Mouse (Mus musculus) neutrophil, adult 5-6 weeks (primary cell): Measurements from ENCODE around the gene Pkn2. TPM values are rescaled to one million over a fixed set of nuclear protein-coding genes. Genes with fewer than 3 reads are reported as not detected.

Experiments used
- ATAC-seq: fragments of 151-379, 151-347 bp; 2 replicates; pipeline ENCODE4 v1.8.0; 2017; ENCODE audit warnings: mild to moderate bottlenecking, moderate TSS enrichment; ENCODE audit not compliant: insufficient number of reproducible peaks, poor library complexity, low FRiP score, severe bottlenecking; ENCODE audit errors: extremely low read depth
- total RNA-seq: library from RNA; stranded (forward); fragments of 200-1000 nt; gene quantifications from 2 replicates; pipeline ENCODE4 v1.2.3, GENCODE M21; 2017

The Pkn2 gene
- total RNA-seq, 1 experiment from 2014 or later: 114 TPM

DNA sequence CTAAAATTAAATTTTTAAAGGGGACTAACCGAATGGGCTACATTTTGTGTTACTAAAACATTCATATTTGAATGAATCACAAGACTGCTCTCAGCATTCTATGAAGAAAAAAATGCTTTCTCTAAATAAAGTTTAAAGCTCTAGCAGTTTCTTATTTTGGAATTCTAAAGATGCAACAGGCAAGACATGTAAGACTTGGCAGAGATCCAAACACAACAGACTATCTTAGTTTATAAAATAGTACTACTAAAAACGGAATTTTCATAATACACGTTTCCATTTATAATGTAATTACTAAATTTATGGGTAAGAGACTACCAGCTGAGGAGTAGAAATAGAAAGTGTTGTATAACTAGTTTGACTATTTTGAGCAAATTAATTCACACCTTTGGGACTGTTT, 30.2 kb downstream of the Pkn2 start:
- no peak for ATAC-seq

DNA sequence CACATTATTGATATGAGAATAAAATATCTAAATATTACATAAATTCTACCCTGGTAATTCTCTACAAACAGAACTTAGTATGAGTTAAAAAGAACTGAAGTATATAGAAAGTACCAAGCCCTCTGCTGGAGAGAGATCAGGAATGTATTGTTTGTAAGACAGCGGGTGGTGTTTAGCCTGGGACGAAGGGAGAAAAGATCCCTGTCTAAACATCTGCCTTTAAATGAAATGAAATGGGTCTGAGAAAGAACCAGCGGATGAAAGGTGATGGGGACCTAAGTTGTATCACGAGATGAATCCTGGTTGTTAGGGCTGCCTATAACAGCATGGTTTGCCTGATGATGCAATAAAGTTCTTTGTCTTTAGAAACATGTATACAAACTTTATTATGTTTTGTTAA, 41.8 kb downstream of the Pkn2 start:
- no peak for ATAC-seq

GRCm38 (mm10) chr3:142834761-142835160, 47.0 kb downstream of the Pkn2 start:
- ATAC-seq: no peak

DNA sequence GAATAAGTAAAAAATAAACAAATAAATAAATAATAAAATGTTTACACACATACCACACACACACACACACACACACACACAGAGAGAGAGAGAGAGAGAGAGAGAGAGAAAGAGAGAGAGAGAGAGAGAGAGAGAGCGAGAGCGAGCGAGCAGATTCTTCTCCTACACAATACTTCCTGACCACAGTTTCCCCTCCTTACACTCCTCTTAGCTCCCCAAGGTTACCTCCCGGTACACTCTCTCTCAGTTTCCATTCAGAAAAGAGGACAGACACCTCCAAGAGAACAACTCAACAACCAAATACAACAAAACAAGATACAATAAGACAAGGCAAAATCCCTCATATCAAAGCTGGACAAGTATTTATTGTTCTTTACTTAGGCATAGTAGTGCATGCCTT, 47.8 kb downstream of the Pkn2 start:
- ATAC-seq: no peak

GRCm38 (mm10) chr3:142832910-142833309, 48.9 kb downstream of the Pkn2 start:
- ATAC-seq: no peak

- ATAC-seq: no peak
These were observed 55.2 kb downstream of the Pkn2 start for GRCm38 (mm10) chr3:142826449-142827146.

DNA sequence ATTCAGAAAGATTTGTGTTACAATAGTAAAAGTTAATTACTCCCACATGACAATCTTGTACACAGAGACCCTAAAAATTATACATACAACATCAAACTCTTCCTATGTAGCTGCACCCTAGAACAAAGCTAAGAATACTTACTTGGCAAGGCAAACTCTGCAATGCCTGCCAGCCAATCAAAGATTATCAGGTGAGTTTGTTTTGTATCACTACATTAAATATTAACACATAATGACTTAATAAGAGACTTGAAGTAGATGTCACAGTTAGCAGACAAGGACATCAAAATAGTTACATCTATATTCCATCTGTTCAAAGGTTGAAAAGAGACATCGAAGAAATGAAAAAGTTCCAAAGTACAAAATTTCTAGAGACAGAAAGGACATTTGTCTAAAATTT, 58.2 kb downstream of the Pkn2 start:
- ATAC-seq: no peak

- no peak for ATAC-seq
These were observed 64.3 kb downstream of the Pkn2 start for GRCm38 (mm10) chr3:142817506-142817905.

GRCm38 (mm10) chr3:142811582-142811981, 70.2 kb downstream of the Pkn2 start:
- ATAC-seq: no peak

GRCm38 (mm10) chr3:142795587-142795986, 86.2 kb downstream of the Pkn2 start:
- ATAC-seq: 0 out of 2 replicates have a peak, but pooled peaks have one; percentile 3

DNA sequence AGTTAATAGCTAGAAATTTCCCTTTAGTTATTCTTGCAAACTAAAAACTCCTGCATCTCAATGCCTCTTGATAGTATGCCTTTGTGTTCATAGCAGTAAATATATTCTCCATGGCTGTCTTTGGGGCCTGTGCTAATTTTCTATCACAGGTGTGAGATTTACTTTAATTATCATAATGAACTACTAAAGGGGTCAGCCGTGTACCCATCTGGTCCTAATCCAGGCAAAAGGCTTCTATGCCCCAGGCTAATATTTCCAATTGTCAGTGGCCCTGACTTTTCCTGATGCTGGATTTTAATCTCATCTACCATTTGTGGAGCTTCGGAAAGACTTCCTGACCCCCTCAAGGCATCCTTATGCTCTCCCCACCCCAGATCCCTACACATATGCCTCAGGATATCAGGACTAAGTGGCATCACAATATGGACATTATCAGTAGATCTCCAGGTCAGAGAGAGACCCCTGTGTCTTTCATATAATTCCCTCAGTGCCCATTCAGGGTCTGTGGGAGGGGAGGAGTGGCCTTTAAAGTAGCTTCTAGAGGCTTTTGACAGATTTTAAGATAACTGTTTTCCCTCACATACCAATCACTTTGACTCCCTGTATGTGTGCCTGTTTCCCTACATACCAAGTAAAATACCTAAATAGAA, 95.3 kb downstream of the Pkn2 start:
- ATAC-seq: no peak

- ATAC-seq: no peak
These were observed 104.6 kb downstream of the Pkn2 start for GRCm38 (mm10) chr3:142777227-142777626.

GRCm38 (mm10) chr3:142773538-142774191, 108.1 kb downstream of the Pkn2 start:
- ATAC-seq: no peak

- no peak for ATAC-seq
These were observed 111.3 kb downstream of the Pkn2 start for GRCm38 (mm10) chr3:142770518-142770917.

DNA sequence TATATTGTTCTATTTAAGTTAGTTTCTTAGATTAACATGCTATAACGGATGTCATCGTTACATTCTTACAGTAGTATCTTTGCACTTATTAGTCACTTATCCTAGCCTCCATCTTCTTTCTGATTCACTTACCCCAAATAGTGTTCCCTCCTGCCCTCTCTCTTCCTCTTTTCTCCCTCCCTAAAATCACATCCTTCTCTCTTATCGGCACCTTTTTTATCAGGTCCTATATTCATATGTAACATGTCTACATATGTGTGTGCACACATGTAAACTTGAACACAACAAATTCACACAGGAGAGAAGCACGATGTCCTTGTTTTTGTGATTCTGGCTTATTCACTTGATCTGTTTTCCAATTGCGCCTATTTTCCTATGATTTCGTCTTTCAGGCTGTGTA, 113.3 kb downstream of the Pkn2 start:
- ATAC-seq: no peak

DNA sequence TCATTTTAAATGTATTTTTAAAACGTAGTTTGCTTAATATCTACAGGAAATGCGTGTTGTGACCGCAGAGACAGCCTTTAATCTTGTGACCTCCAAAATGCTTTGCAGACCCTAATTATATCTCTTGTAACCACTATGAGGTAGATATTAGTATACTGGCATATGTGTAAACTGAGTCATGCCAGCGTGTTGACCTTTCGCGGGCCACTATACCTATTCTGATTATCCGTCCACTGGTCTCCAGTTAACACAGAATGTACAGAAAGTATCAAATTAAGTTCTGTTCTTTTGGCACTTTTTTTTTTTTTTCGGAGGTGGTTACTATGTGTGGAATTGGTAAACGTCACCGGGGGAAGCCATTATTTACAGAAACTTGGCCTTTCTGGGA, 116.0 kb downstream of the Pkn2 start:
- no peak for ATAC-seq

DNA sequence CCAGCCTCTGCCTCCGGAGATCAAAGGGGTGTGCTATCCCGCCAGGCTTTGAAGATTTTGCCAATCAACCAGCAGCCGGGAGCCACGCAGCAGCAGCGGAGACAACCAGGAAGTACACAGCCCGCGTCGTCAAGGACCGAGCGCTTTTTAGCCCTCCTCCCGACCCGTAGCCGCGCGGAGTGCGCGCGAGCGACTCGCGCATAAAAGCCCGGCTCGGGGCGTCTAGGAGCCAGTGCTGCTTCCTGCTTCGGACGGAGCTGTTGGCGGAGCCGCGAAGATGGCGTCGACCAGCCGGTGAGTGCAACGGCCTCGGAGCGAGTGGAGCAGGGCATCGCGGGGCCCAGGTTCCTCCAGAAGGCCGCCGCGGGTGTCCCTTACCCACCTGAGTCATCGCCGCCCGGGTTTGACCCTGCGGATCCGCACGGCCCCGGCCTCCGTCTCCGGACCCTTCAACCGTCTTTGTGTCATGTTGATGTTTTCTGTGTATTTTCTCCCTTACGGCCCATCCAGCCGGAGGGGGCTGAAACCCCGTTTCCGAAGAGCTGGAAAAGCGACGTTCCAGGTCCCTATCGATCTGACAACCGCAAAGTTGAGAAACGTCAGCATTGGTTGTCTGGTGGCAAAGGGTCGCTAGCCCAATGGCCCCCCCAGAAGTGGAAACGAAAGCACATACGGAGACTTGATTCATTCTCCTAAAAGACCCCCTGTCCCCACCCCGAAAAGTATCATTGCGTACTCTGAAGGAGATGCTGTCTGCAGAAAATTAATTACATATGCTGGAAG, 116.6 kb downstream of the Pkn2 start, which contains the start of gene Gtf2b:
Gene Gtf2b, plus strand, starts transcription at position 51 of the 783 bp plus-strand sequence.
- ATAC-seq: peak; percentile 92

GRCm38 (mm10) chr3:142760356-142760755, 121.4 kb downstream of the Pkn2 start:
- no peak for ATAC-seq

- ATAC-seq: no peak
These were observed 123.2 kb downstream of the Pkn2 start for GRCm38 (mm10) chr3:142758593-142758992.
